Mouse (Mus musculus): ENCODE data around the gene Cd151.

Cd151 gene

GRCm38 (mm10) chr7:141467230-141468030 lies at the start of gene Cd151:
Gene Cd151 (plus strand): TSS chr7:141467392.
- DNase-seq (ENCODE audit: low spot score): peak; percentile 80

- no peak for DNase-seq (ENCODE audit: low spot score)
Observed at GRCm38 (mm10) chr7:141417731-141418681, 49.2 kb upstream of the Cd151 start.

DNA sequence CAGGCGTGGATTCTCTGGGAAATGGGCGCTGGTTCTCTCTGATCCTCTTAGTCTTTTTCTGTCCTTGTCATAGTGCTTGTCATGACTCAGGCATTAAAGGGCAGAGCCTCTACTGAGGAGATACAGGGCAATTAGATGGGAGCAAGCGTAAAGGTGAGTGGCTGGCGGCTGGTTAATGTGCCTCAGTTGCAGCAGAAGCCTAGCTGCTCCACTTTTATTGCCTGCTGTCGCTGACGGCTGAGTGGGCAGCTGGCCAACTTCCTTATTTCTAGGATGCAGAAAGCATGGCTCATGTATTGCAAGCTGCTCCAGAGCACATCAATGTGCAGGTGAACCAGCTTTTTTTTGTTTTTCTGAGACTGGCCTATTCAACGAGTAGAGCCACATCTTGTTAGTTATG lies 48.2 kb upstream of the Cd151 start:
- DNase-seq (ENCODE audit: low spot score): no peak

DNA sequence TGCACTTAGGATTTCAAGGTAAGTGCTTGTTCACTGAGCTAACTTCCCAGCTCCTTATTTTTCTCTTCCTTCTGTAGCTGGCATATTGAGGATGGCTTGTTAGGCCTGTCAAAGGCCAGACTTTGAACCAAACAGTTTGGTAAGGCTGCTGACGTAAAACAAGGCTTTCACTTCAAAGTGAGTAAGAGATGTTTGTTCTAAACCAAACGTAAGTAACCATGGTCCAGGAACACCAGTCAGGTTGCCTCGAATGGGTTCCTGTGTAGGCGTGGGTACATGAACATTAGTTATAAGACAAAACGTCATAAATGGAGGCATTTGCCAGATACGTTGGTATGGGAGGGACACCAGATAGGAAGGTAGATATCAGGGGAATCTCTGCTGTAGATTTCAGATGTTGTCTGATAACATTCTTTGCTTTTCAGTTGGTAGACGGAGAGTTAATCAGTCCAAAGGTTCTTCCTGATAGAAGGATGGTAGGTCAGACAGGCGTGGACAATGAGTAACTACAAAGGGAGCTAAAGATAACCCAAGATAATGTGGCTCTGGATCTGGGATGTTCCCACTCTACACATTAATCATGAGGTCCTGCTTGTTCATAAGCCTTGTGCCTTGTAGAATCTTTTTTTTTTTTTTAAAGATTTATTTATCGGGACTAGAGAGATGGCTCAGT lies 47.0 kb upstream of the Cd151 start:
- DNase-seq (ENCODE audit: low spot score): no peak

GRCm38 (mm10) chr7:141423811-141424210 lies 43.4 kb upstream of the Cd151 start:
- DNase-seq (ENCODE audit: low spot score): no peak

GRCm38 (mm10) chr7:141426948-141427730 lies 40.1 kb upstream of the Cd151 start:
- DNase-seq (ENCODE audit: low spot score): no peak

DNA sequence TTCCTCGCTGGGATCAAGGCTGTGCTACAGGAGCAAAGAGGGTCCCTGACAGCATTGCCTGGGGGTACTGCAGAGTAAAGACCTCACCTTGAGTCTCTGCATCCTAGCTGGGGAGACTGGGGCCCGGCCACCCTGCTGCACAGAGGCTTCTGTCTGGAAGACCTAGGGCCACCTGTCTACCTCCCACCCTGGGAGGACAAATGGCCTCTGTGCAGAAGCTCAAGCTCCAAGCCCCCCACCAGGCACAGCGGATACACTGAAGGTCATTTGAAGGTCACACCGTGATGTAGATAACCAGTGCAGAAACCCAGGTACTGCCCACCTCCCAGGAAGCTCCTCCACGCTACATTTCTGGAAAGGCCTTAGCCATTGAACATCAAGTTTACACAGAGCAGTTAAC lies 38.5 kb upstream of the Cd151 start:
- DNase-seq (ENCODE audit: low spot score): no peak

DNA sequence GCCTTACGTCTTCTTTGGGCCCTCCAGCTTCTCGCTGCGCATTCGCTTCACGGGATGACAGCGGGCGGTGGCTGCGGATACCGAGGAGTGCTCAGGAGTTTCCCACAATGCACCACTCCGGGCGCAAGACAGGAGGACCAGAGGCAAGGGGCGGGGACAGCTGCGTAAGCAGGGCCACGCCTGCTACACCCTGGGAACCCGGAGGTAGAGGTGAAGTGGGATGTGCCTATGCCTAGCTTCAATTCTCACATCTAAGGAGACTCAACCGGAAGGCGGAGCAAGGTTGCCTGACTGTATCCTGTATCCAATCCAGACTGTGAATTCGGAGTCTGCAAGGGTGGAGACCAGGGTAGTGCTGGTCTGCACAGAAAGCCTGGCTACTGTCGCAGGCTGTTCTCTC lies 37.9 kb upstream of the Cd151 start, which contains the start of gene Cend1:
TSS of gene Cend1 (minus strand) at position 182 of the 400 bp plus-strand sequence.
- DNase-seq (ENCODE audit: low spot score): peak; percentile 85

DNA sequence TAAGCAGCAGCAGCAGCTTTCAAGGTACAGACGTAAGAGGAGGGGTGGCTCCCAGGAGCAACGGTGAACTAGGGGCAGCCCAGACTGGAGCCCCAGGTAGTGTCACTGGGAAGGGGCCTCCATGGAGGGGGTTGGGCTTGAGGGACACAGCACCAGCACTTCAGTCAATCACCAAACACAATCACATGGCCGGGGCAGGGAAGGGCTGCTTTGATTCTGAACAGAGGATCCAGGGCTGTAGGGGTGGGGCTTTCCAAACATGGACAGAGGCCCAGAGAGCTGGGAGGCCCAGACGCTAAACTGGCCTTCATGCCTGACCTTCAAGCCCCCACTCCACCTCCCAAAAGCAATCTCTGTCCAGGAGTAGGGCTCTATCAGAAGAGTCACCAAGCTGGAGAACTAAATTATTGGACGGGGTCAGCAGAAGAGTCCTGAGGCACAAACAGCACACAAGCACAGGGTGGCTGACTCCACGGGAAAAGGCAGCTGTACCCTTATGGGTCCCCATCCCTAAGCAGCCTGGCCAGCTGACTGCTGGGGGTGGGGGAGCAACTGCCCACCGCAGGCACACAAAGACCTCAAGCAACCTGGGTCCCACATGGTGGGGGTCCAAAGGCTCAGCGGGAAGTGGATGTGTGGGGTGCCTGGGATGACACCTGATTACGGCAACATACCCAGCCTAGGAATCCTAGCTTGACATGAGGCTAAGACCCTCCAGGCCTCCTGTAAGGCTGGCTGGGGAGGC lies 37.2 kb upstream of the Cd151 start:
- no peak for DNase-seq (ENCODE audit: low spot score)

GRCm38 (mm10) chr7:141430585-141431240 lies 36.5 kb upstream of the Cd151 start:
- DNase-seq (ENCODE audit: low spot score): no peak

- no peak for DNase-seq (ENCODE audit: low spot score)
Observed at GRCm38 (mm10) chr7:141431434-141432185, 35.6 kb upstream of the Cd151 start.

DNA sequence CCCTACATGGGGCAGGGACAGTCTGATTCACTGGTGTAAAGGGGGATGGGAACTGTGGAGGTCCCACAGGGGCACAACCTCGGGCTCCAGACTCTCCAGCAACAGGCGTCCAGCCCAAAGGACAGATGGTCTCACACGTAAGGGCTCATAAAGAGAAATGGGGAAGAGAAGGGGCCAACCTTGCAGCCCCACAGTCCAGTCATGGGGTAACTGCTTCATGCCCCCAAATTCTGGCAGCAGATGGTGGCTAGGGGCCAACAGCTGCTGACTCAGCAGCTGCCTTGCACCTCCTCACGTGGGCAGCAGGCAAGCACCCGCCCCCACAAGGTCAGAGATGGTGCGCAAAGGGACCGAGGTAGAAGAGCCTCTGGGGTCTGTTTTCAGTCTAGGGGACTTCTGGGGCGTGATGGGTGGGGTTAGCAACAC lies 35.0 kb upstream of the Cd151 start:
- DNase-seq (ENCODE audit: low spot score): no peak

- DNase-seq (ENCODE audit: low spot score): no peak
Observed at GRCm38 (mm10) chr7:141432741-141433516, 34.3 kb upstream of the Cd151 start.

DNA sequence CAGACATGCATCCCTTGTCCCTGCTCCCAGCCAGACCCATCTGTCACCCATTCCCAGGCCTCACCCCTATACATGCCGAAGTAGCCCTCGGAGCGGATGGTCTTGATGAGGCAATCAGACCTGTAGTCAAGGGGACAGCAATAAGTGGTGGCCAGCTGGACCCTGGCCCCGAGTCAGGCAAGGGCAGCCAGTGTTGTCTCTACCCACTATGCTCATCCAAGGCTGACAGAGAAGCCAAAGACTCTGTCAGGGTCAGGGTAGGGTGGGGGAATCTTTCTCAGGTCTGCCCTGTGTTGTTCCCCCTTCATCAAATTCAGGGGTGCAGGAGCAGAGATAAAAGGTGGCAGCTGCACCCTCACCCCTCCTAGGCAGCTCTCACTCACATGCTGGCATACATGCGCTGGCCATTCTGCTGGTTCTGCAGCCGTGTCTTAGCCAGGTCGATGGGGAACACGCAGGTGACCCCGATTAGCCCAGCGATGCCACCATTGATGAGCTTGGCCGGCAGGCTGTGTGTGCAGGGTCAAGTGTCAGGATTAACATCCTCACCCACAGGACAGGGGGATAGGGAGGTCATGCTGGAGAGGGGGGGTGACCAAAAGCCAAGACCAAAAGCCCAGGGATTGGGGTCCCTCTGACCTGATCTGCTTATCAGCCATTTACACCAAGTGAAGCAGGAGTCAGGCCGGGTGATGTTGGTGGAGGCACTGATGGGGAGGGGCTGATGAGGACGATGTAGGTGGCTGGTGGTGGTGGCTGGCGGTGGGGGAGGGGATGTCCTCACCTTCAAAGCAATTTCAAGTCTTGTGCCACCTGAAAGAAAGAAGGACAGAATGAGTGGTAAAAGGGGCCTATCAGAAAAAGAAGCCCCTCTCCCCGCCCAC lies 33.4 kb upstream of the Cd151 start:
- DNase-seq (ENCODE audit: low spot score): no peak

DNA sequence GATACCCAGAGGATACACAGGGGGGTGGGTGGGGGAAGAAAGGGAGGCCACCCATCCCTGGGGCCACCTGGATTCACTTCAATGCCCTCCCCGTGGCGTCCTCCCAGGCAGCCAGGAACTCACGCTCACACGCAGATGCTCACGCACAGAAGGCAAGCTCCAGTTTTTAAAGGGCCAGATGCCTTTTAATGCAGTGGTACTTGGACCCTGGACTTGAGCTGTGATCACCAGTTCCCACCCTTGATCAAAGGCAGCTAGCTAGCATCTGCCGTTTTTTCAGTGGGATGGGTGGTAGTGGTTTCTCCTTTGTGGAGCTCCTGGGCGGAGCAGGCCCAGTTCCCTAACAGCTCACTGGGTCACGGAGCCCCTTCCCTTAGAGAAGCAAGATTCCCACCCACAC lies 32.7 kb upstream of the Cd151 start:
- DNase-seq (ENCODE audit: low spot score): peak; percentile 64

DNA sequence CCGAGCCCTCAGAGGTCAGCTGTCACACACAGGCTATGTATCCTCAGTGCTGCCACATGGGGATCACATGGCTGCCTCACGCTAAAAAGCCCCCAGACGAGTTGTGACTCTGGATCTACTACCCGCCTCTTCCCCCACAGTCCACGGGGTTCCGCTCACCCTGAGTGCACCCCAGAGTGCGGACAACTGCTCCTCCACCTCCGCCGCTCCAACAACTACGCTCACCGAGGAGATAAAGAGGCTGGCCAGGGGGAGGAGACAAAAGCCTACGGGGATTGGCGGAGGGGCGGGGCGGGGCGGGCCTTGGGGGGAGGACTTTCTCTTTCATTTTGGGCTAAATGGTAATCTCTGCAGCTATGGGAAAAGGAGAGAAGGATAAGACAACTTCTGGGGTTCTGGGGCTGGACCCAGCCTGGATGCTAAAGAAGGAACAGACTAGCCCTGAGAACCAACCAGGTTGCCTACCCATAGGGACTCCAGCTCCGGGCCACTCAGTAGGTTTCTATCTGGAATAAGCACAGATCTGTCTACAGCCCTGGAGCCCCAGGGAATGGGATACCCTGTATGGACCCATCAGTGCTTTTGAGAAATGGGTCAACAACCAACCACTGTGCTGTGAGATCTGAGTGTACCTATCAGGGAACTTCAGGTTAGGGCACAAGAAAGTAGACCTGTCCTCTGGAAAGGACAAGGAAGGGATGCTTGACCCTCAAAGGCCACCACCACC lies 31.9 kb upstream of the Cd151 start:
- peak; percentile 65 for DNase-seq (ENCODE audit: low spot score)
